Mouse (Mus musculus): Measurements from ENCODE around the gene Neu4. TPM values are rescaled to one million over a fixed set of nuclear protein-coding genes. Genes with fewer than 3 reads are reported as not detected.
"Not testable (repeated sequence)": the region's sequence is repeated elsewhere in the genome, so short reads cannot be mapped to it uniquely, and the experiment has no call there.

The Neu4 gene
- polyA plus RNA-seq, 1 experiment from 2014 or later, result not detected

DNA sequence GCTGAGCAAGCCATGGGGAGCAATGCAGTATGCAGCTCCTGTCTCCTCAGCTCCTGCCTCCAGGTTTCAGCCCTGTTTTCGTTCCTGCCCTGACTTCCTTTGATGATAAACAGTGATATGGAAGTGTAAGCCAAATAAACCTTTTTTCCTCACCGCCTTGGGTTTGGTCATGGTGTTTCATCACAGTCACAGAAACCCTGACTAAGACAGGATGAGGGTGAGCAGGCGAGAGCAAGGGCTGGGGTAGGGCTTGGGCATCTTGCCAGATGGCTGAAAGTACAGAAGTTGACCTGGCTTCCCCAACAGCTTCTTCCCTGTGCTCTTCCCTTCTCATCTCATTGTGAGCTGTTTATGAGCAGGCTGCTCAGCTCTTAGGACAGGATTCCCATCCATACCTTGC lies 35.7 kb downstream of the Neu4 start:
- ATAC-seq, result no peak
- WGBS, result 81% methylated on average over 3 of the region's 3 CpGs
- Histone ChIP-seq H3K9me3 (replicated peaks) (no peaks in the 10 kb centered on the region), H3K4me1 (no peaks in the 10 kb centered on the region), H3K27me3 (no peaks in the 10 kb centered on the region), H3K36me3 (ENCODE audit: poor library complexity, severe bottlenecking) (no peaks in the 10 kb centered on the region), H3K4me3 (no peak overlapping the region), H3K9ac (no peak overlapping the region), H3K27ac (no peak overlapping the region), H3K4me2 (no peak overlapping the region)

- H3K9me3 ChIP-seq (replicated peaks), result no peaks in the 10 kb centered on the region
- WGBS, result 90% methylated on average over 2 of the region's 2 CpGs
- H3K9ac ChIP-seq, result no peak overlapping the region
- H3K4me3 ChIP-seq, result no peak overlapping the region
- no peak overlapping the region for H3K27ac ChIP-seq
- H3K4me1 ChIP-seq, result no peaks in the 10 kb centered on the region
- no peaks in the 10 kb centered on the region for H3K27me3 ChIP-seq
- no peak overlapping the region for H3K4me2 ChIP-seq
- no peaks in the 10 kb centered on the region for H3K36me3 ChIP-seq (ENCODE audit: poor library complexity, severe bottlenecking)
- no peak for ATAC-seq
These were observed 37.1 kb downstream of the Neu4 start for GRCm38 (mm10) chr1:94057401-94057800.

DNA sequence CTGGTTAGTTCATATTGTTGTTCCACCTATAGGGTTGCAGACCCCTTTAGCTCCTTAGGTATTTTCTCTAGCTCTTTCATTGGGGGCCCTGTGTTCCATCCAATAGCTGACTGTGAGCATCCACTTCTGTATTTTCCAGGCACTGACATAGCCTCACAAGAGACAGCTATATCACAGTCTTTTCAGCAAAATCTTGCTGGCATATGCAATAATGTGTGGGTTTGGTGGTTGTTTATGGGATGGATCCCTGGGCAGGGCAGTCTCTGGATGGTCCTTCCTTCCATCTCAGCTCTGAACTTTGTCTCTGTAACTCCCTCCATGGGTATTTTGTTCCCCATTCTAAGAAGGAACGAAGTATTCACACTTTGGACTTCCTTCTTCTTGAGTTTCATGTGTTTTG lies 38.0 kb downstream of the Neu4 start:
- not testable (repeated sequence) for H3K27ac ChIP-seq; H3K9ac ChIP-seq; ATAC-seq; H3K9me3 ChIP-seq (replicated peaks); H3K4me2 ChIP-seq; H3K4me1 ChIP-seq; H3K27me3 ChIP-seq; H3K36me3 ChIP-seq (ENCODE audit: poor library complexity, severe bottlenecking); H3K4me3 ChIP-seq
- whole genome bisulfite sequencing, result 59% methylated on average over 1 of the region's 1 CpGs

GRCm38 (mm10) chr1:94074756-94075155 lies 54.5 kb downstream of the Neu4 start:
- Histone ChIP-seq H3K9me3 (replicated peaks) (no peaks in the 10 kb centered on the region), H3K4me1 (no peaks in the 10 kb centered on the region), H3K4me2 (no peak overlapping the region), H3K9ac (no peak overlapping the region), H3K4me3 (no peak overlapping the region), H3K27ac (no peak overlapping the region), H3K36me3 (ENCODE audit: poor library complexity, severe bottlenecking) (no peaks in the 10 kb centered on the region), H3K27me3 (no peaks in the 10 kb centered on the region)
- no peak for ATAC-seq
- WGBS, result 96% methylated on average over 6 of the region's 6 CpGs

- H3K9me3 ChIP-seq (replicated peaks), result no peaks in the 10 kb centered on the region
- H3K4me1 ChIP-seq, result no peaks in the 10 kb centered on the region
- H3K27ac ChIP-seq, result no peak overlapping the region
- H3K27me3 ChIP-seq, result no peaks in the 10 kb centered on the region
- ATAC-seq, result no peak
- no peak overlapping the region for H3K9ac ChIP-seq
- H3K4me2 ChIP-seq, result no peak overlapping the region
- no peaks in the 10 kb centered on the region for H3K36me3 ChIP-seq (ENCODE audit: poor library complexity, severe bottlenecking)
- 25% methylated on average over 1 of the region's 1 CpGs for WGBS
- no peak overlapping the region for H3K4me3 ChIP-seq
These were observed 56.5 kb downstream of the Neu4 start for GRCm38 (mm10) chr1:94076702-94077101.

Other genes with a start within 250 kb of the Neu4 start
- 234 and 245 TPM in 2 replicates for gene Dtymk, start 218.5 kb upstream of the Neu4 start, polyA plus RNA-seq (2015; fragmentation: Nextera tagmentation; extraction: Ambion mirVana)
- gene Ing5, start 216.5 kb upstream of the Neu4 start, polyA plus RNA-seq (2015; fragmentation: Nextera tagmentation; extraction: Ambion mirVana), result 14.2 and 15.8 TPM in 2 replicates
- 14.7 and 15.0 TPM in 2 replicates for gene D2hgdh, start 195.5 kb upstream of the Neu4 start, polyA plus RNA-seq (2015; fragmentation: Nextera tagmentation; extraction: Ambion mirVana)
- not detected in 2 replicates for gene Gal3st2, start 159.1 kb upstream of the Neu4 start, polyA plus RNA-seq (2015; fragmentation: Nextera tagmentation; extraction: Ambion mirVana)
- gene Gal3st2b, start 102.1 kb upstream of the Neu4 start, polyA plus RNA-seq (2015; fragmentation: Nextera tagmentation; extraction: Ambion mirVana), result 0.06 TPM in 1 of 2 replicates, not detected in the other
- not detected in 2 replicates for gene Gal3st2c, start 29.9 kb upstream of the Neu4 start, polyA plus RNA-seq (2015; fragmentation: Nextera tagmentation; extraction: Ambion mirVana)
- gene Pdcd1, start 32.1 kb downstream of the Neu4 start, polyA plus RNA-seq (2015; fragmentation: Nextera tagmentation; extraction: Ambion mirVana), result not detected in 2 replicates